Comparison of ENCODE assay signal across 12 mouse cellular contexts in genomic region chr3:32908400-32908799, GRCm38 (mm10).
"Had no signal": no experiment of that assay in that cellular context is flagged by ENCODE, and none has a peak within 500 bp of the region (broad histone marks: within the 10 kb centered on the region; RNA-seq: fewer than 3 reads in every experiment).

No protein-coding gene starts in this region.

- H3K36me3 ChIP-seq: midbrain, embryonic 10.5 days had no signal

- DNase-seq: kidney, postnatal 10 days; left cerebral cortex, postnatal 4 days; lung, adult 2 months; lung, postnatal 36 days; midbrain, embryonic 14.5 days; thymus, adult 2 months; thymus, postnatal 25 days had no signal

- H3K4me2 ChIP-seq: limb, embryonic 13.5 days had no signal

- H3K27me3 ChIP-seq: limb, embryonic 13.5 days had no signal

- H3K9ac ChIP-seq: limb, embryonic 13.5 days; liver, embryonic 14.5 days had no signal

- H3K4me3 ChIP-seq: limb, embryonic 13.5 days; midbrain, embryonic 10.5 days; myocyte had no signal

- ATAC-seq: lung, postnatal 0 days had no signal

- H3K9me3 ChIP-seq: limb, embryonic 13.5 days; midbrain, embryonic 10.5 days had no signal

- H3K27ac ChIP-seq: limb, embryonic 13.5 days; liver, embryonic 14.5 days; midbrain, embryonic 10.5 days had no signal
